Mouse (Mus musculus): ENCODE measurements around the gene Abcb10.
A peak's percentile ranks its signal among the peaks of the same experiment; 100 is the strongest.
"Not testable (repeated sequence)": the region's sequence is repeated elsewhere in the genome, so short reads cannot be mapped to it uniquely, and the experiment has no call there.

Gene Abcb10

GRCm38 (mm10) chr8:123981674-123982073 lies 1.2 kb downstream of the Abcb10 start:
- no peak for DNase-seq (ENCODE audit: low read depth, low spot score)

- no peak for DNase-seq (ENCODE audit: low read depth, low spot score)
Observed at GRCm38 (mm10) chr8:123980239-123980638, 2.7 kb downstream of the Abcb10 start.

GRCm38 (mm10) chr8:123978926-123979325 lies 4.0 kb downstream of the Abcb10 start:
- no peak for DNase-seq (ENCODE audit: low read depth, low spot score)

DNA sequence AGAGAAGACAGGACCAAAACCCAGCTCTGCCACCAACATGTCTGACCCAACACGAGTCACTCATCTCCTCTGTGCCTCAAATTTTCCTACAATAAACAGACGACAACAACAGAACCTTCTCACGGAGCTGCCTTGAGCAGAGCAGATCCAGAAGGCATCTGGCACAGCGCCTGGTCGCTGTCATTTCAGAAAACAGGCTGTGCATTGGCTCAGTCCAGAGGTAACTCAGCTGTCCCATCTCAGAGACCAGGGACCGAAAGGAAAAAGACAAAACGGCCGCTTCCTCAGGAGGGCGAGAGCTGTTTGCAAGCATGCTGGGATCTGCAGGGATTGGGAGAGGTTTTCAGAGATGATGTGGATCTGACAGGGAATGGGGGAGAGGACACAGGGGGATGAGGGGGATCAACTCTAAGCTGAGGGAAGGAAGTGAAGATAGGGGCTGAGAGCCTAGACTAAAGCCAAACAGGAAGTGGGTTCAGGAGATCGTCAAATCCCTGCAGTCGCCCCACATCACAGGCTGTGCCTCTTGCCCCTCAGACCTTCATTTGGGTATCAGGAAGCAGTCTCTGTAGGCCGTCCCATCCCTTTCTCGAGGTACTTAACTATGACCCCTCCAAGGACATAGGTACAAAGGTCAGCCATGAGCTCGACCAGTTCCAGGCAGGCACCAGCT lies 4.6 kb downstream of the Abcb10 start:
- DNase-seq (ENCODE audit: low read depth, low spot score): no peak

GRCm38 (mm10) chr8:123977499-123977898 lies 5.4 kb downstream of the Abcb10 start:
- no peak for DNase-seq (ENCODE audit: low read depth, low spot score)

- DNase-seq (ENCODE audit: low read depth, low spot score): no peak
Observed at GRCm38 (mm10) chr8:123973495-123973894, 9.4 kb downstream of the Abcb10 start.

- no peak for DNase-seq (ENCODE audit: low read depth, low spot score)
Observed at GRCm38 (mm10) chr8:123966896-123967295, 16.0 kb downstream of the Abcb10 start.

DNA sequence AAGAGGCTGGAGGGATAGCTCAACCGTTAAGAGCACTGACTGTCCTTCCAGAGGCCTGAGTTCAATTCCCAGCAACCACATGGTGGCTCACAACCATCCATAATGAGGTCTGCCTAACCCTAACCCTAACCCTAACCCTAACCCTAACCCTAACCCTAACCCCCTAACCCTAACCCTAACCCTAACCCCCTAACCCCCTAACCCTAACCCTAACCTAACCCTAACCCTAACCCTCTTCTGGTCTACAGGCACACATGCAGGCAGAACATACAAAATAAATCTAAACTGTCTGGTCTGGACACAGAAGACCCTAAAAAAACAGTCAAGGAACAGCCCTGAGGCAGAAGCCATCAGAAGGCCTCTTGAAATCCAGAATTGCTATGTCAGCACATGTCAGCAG lies 21.6 kb downstream of the Abcb10 start:
- no peak for DNase-seq (ENCODE audit: low read depth, low spot score)

GRCm38 (mm10) chr8:123960556-123960955 lies 22.4 kb downstream of the Abcb10 start:
- DNase-seq (ENCODE audit: low read depth, low spot score): not testable (repeated sequence)

DNA sequence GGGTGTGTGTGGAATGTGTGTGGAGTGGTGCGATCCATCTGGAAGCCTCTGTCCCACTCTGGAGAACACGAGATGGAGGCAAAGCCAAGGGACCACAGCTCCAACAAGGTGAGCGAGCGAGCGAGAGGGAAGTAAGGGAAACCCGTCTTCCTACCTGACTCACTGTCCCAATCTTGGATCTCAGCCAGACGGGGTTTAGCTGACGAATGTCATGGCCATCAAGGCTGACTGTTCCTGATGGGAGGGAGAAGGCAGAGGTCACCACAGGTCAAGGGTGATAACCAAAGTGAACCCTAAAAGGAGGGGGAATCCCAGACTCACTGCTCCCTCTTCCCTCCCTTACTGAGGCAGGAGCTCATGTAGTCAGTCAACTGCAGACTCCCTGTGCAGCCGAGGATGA lies 22.9 kb downstream of the Abcb10 start:
- DNase-seq (ENCODE audit: low read depth, low spot score): no peak

DNA sequence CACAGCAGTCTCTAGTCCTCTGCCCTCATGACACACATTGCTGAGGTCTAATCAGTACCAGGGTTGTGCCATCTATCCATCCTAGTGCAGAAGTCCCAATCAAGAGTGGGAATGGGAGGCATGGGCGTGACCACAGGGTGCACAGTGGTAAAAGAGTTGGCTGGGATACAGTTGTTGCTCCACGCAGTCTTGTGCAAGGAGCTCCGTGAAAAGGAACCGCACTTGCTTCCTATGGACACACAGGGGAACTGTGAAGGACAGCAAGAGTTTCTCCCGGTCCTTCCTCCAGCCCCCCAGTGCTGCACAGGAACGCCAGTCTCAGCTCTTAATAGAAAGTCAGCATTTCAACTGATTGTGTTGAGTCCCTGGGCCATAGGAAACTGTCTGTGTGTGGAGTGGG lies 23.4 kb downstream of the Abcb10 start:
- DNase-seq (ENCODE audit: low read depth, low spot score): no peak

DNA sequence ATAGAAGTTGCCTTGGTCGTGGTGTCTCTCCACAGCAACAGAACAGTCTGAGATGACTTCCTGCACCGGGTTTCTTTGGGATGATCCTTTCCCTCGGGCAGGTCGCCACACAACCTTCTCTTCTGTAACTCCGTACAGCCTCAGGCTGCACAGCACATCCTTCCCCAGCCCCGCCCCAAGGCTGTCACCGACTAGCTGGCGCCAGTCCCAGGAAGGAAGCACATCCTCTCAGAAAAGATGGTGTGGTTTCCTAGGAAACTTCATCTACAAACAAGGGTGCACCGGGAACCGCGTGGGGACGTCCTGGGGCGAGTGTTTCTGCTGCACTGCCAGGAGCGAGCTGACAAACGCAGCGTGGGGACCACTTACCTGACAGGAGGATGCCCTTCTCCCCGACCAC lies 24.8 kb downstream of the Abcb10 start:
- DNase-seq (ENCODE audit: low read depth, low spot score): no peak

- no peak for DNase-seq (ENCODE audit: low read depth, low spot score)
Observed at GRCm38 (mm10) chr8:123954246-123954645, 28.7 kb downstream of the Abcb10 start.

DNA sequence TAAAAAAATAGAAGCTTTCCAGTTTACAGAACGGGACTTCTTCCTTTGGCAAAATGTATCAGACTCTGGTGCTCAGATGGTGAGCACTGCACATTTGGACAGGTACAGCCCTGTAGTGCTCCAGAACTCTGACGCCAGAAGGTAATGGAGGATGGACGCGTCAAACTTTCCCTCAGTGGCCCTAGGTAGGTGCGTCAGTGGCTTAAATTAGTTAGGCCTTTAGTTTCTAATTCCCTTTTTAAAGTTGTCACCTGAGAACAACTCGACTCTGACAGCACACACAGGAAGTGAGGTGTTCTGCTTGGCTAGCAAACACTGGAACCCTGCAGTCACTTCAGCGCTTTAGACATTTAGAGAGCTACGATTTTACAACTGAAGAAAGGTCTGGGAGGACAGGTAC lies 29.2 kb downstream of the Abcb10 start:
- DNase-seq (ENCODE audit: low read depth, low spot score): no peak

DNA sequence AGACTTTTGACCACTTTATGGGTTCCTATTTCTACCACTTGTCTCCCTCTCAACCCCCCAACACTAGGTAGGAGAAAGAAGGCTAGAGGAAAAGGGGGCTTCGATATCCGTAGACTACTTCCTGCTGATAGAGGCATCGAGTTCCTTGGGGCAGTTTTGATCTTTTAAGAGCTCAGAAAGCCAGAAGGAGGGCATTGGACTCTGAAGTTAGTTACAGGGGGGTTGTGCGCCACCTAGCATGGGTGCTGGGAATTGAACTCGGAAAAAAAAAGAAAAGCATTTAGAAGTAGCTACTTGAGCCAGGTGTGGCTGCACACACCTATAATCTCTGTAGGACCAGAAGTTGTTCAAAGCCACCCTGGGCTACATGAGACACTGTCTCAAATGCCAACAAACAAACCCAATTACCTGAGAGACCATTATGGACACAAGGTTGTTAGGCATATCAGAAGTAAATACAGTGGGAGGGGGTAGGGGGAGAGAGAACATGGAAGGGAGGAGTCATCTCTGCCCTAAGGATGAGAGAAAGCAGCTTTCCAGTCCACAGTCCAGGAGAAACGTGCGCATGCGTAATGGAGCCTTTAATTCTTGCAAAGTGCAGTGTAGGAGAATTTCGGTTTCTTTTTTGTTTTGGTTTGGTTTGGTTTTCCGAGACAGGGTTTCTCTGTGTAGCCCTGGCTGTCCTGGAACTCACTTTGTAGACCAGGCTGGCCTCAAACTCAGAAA lies 32.7 kb downstream of the Abcb10 start:
- peak; percentile 38 for DNase-seq (ENCODE audit: low read depth, low spot score)

- no peak for DNase-seq (ENCODE audit: low read depth, low spot score)
Observed at GRCm38 (mm10) chr8:123949686-123949986, 33.3 kb downstream of the Abcb10 start.

DNA sequence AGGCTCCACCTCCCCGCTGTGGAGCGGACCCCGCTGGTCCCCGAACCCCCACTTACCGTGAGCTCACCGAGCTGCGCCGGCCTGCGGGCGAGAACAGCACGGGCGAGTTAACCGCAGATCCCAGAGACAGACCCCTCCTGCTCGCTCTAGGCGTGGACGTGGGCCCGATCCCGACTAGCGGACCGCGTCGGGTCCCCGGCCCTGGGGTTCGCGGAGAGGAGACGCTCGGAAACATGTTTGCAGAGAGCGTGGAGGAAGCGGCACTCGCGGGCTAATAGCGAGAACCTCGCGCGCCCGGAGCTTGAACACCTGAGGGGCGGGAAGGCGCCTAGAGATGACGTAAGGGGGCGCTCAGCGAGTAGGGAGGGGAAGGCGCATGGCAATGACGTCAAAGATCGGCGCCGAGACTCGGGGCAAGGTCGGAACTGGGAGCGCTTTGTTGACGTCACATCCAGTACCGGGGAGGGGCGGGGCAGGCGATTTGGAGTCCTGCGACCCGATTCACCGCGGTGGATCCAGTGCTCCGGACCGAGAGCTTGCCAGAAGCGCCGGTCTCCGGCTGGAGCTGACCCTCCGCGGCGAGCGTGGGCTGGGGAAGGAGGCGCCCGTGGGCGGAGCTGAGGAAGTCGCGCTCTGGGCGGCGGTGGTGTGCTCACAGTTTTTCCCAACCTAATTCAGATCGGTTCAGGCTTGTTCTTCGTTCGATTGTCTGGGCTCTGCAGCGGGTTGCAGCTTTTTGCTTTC lies 33.8 kb downstream of the Abcb10 start, which contains the start of gene Nup133:
Gene Nup133, minus strand, starts transcription at position 324 of the 744 bp plus-strand sequence.
- peak; percentile 99 for DNase-seq (ENCODE audit: low read depth, low spot score)

DNA sequence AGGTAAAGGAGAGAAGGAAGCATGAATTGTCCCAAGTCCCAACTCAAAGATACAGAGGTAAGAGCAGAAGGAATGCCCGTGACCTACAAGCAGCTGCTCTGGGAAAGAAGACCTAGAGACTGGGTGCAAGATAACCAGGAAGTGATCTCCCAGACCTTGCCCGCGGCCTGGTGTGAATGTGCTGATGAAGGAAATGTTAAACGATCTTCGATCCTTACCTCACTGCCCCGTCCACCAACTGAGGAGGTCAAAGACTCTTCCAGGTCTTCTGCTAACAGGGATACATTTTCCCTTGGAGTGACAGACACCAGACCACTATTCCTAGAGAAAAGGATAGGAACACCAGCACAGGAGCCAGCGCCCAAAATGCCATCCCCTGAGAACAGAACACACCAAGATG lies 53.9 kb downstream of the Abcb10 start:
- no peak for DNase-seq (ENCODE audit: low read depth, low spot score)

- peak; percentile 69 for DNase-seq (ENCODE audit: low read depth, low spot score)
Observed at GRCm38 (mm10) chr8:123925671-123926070, 57.3 kb downstream of the Abcb10 start.

GRCm38 (mm10) chr8:123924719-123925118 lies 58.2 kb downstream of the Abcb10 start:
- DNase-seq (ENCODE audit: low read depth, low spot score): peak; percentile 91

DNA sequence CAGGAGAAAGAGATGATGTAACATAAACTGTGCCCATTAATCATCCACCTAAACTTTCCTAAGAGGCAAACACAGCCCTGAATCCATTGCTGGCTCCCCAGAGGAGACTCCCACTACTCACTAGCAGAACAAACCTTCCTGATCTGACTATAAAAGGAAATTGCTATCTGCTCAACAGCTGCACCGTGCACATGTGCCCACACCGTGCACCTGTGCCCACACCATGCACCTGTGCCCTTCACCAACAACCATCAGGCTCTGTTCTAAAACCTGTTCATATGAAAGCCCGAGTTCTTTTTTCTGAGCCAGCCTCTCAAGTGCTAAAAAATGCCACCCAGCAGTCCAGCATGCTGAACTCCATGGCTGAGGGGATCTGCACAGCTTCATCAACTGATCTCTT lies 68.3 kb downstream of the Abcb10 start:
- no peak for DNase-seq (ENCODE audit: low read depth, low spot score)

- DNase-seq (ENCODE audit: low read depth, low spot score): no peak
Observed at GRCm38 (mm10) chr8:123912265-123912664, 70.7 kb downstream of the Abcb10 start.

- no peak for DNase-seq (ENCODE audit: low read depth, low spot score)
Observed at GRCm38 (mm10) chr8:123907604-123908003, 75.3 kb downstream of the Abcb10 start.

Measured in skeletal muscle tissue, adult 2 months (tissue).